Mouse (Mus musculus) heart, adult 2 months (tissue): ENCODE results near the gene Sf3b4.

Experiments
- CTCF ChIP-seq: fragments of 200-600 bp; IDR thresholded peaks from 2 replicates; pipeline ENCODE4 v1.8.1; 2022; ENCODE audit warnings: antibody characterized with exemption, mild to moderate bottlenecking, moderate library complexity
- EP300 ChIP-seq: fragments of 200-500 bp; IDR thresholded peaks from 2 replicates; pipeline ENCODE4 v1.6.1; 2011; ENCODE audit warnings: low read depth, low read length, control low read depth; ENCODE audit not compliant: insufficient read depth
- POLR2A ChIP-seq: fragments of 200-500 bp; IDR thresholded peaks from 2 replicates; pipeline ENCODE4 v1.6.1; 2011; ENCODE audit warnings: mild to moderate bottlenecking, low read depth, low read length, control low read depth; ENCODE audit not compliant: insufficient read depth

DNA sequence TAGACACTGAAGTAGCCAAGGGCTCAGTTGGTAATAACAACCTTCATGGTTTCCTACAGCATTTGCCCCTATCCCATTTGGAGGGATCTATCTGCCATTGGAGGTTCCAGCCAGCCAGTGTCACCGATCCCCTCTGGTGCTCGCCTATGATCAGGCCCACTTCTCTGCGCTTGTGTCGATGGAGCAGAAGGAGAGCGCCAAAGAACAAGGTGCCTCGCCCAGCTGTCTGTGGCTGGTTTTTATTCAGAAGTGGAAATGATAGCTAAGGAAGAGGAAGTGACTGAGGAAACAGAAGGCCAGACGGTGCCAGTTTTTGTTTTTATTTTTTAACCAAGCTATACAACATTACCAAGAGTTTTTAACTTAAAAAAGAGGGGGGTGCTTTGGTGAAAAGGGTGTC, 20.3 kb upstream of the Sf3b4 start:
- TF ChIP-seq CTCF, result no peak
- TF ChIP-seq POLR2A, result no peak
- TF ChIP-seq EP300, result no peak
